Mouse (Mus musculus) adrenal gland, adult 10 weeks (tissue): ENCODE data around the gene Ret. TPM values are rescaled to one million over a fixed set of nuclear protein-coding genes. Genes with fewer than 3 reads are reported as not detected.

ENCODE experiments used
- polyA plus RNA-seq: library from polyadenylated mRNA; stranded (reverse); fragments of 350-450 nt; fragmentation: Illumina TruSeq; extraction: RNeasy Lipid Tissue Mini Kit (QIAGEN cat#74804); gene quantifications from one replicate; pipeline ENCODE4 v1.2.3, GENCODE M21; 2014; ENCODE audit warnings: low read depth, low replicate concordance

Ret gene
- polyA plus RNA-seq: 1.5 TPM

DNA sequence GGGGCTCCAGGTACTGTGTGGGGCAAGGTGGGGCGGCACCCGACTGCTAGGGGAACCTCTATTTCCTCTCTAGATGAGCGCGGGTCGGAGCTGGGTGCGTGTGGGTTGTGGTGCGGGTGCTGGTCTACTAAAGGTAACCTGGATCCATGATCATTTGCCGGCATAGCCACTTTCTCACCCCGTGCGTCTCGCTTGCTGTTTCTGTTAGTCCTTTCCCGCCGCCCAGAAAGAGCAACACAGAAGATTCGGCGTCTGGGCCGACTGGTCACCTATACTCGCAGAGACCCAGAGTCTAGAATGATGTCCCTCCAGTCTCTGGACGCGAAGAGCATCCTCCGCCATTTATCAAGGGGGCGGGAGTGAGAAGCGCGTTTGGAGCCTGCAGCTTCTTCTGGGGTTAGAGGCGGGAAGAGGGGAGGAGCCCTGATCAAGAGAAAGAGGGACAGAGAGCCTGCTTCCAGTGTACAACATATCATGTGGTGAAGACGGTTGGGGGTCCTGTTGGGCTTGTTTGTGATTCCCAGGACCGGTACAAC is at the start of gene Ret:
TSS of gene Ret (minus strand) at position 279 of the 536 bp plus-strand sequence.

DNA sequence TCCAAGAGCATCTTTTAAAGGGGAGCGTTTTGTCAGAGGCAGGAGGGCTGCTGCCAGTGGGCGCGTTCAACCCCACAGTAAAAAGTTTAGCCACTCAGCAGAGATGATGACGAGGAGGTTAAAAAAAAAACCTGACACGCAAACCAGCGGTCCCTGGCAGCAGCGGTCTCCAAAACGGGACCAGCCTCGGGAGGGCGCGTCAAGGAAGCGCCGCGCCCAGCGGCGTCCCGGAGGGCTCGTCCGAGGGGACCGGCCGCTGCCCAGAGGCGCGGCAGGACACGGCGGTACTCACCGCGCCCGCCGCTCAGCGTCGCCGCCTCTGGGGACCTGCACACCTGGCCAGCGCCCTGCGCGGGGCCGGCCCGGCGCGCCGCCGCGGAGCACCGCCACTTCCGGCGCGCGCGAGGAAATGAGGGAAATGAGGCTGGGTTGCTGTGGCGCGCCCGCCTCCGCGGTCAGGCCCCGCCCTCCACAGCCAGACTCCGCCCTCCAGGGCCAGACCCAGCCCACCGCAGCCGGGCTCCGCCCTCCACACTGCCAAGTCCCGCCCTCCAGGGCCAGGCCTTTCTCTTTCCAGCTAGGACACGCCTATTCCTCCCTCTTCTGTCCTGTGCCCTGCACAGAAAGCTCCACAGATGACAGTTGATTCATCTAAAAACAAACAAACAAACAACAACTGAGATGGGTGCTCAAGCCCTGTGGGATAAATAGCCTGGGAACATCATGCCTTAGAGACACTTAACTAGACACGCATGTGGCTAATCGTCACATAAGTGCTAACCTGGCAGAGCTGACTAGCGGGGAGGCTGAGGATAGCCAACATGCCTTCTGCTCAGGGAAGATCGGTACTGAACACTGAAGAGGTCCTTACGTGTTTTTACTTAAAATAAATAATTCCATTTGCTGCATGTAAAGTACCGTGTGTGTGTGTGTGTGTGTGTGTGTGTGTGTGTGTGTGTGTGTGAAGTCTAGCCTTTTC is 58.5 kb downstream of the Ret start, which contains the start of gene Csgalnact2:
TSS of gene Csgalnact2 (minus strand) at position 410 of the 979 bp plus-strand sequence.

Other genes with a start within 250 kb of the Ret start
- gene Rasgef1a, start 186.3 kb downstream of the Ret start, polyA plus RNA-seq: 0.23 TPM
- 86.4 TPM for gene Csgalnact2, start 58.6 kb downstream of the Ret start, polyA plus RNA-seq
- 28.8 TPM for gene Bms1, start 221.8 kb upstream of the Ret start, polyA plus RNA-seq